ENCODE assay signal across 20 mouse cellular contexts in genomic region chr7:118493892-118494291, GRCm38 (mm10). TPM values are rescaled to one million over a fixed set of nuclear protein-coding genes. Genes with fewer than 3 reads are reported as not detected.
DNase-seq lines count a peak whose midpoint lies in the region; ATAC-seq and TF ChIP-seq lines count a peak whose summit lies in the region.
"Had no signal": no experiment of that assay in that cellular context is flagged by ENCODE, and none has a peak within 500 bp of the region (broad histone marks: within the 10 kb centered on the region; RNA-seq: fewer than 3 reads in every experiment).

No protein-coding gene starts in this region.

- no peaks in the 10 kb centered on the region for H3K27me3 ChIP-seq in C2C12 (ENCODE audit: control insufficient read depth, insufficient read depth, insufficient read length)
- no peaks in the 10 kb centered on the region for H3K27me3 ChIP-seq in lung, embryonic 16.5 days (ENCODE audit: control insufficient read depth, insufficient read depth, low read depth, low read length)
- no peaks in the 10 kb centered on the region for H3K27me3 ChIP-seq in stomach, postnatal 0 days (ENCODE audit: control insufficient read depth, insufficient read depth, low read length)
- H3K27me3 ChIP-seq in thymus, adult 2 months (ENCODE audit: control insufficient read depth, insufficient read depth, low read length), result no peaks in the 10 kb centered on the region; the same call in 1 of the 2 replicates

- H3K36me3 ChIP-seq in C2C12 (ENCODE audit: control insufficient read depth, insufficient read depth), result peaks cover 11% of the 10 kb centered on the region
- 0 out of 2 replicates have a peak, but pooled peaks cover 6% of the 10 kb centered on the region for H3K36me3 ChIP-seq in lung, embryonic 16.5 days (ENCODE audit: control insufficient read depth, insufficient read depth, low read length)
- peaks cover 4% of the 10 kb centered on the region for H3K36me3 ChIP-seq in stomach, postnatal 0 days (ENCODE audit: control insufficient read depth, insufficient read depth, low read length)
- no peaks in the 10 kb centered on the region for H3K36me3 ChIP-seq in thymus, adult 2 months (ENCODE audit: control insufficient read depth, insufficient read depth, low read length)
- H3K36me3 ChIP-seq: G1E; hindbrain, embryonic 15.5 days had no signal

- TF ChIP-seq EP300 in stomach, postnatal 0 days (optimal IDR thresholded peaks at IDR 0.05), result no peak

- peak; percentile 60 for DNase-seq in lung, postnatal 25 days (ENCODE audit: low spot score)
- peak; percentile 42 for DNase-seq in stomach, postnatal 0 days (ENCODE audit: low spot score)
- no peak for DNase-seq in left cerebral cortex, adult 18-20 months (ENCODE audit: low spot score in 2 of 2)
- no peak for DNase-seq in thymus, adult 2 months
- DNase-seq in adrenal gland, adult 18-20 months (ENCODE audit: low spot score in 2 of 2), result no peak
- DNase-seq: adrenal gland, postnatal 10 days; cerebellum, adult 11-12 months; cerebellum, adult 9-10 months; cerebellum, postnatal 25 days; forebrain, postnatal 0 days; gastrocnemius, postnatal 14 days; heart, postnatal 36 days had no signal

- ATAC-seq in lung, embryonic 16.5 days (ENCODE audit: low read depth), result peak; percentile 8; the same call in 1 of the 2 replicates
- ATAC-seq in stomach, postnatal 0 days (ENCODE audit: low FRiP score, low TSS enrichment), result no peak; the same call in 1 of the 2 replicates
- ATAC-seq: CD4-positive, CD25-positive, alpha-beta regulatory T cell, adult 4 months; forebrain, embryonic 13.5 days; forebrain, postnatal 0 days had no signal

- H3K9me3 ChIP-seq in lung, embryonic 16.5 days (ENCODE audit: control insufficient read depth, low read length), result no peaks in the 10 kb centered on the region
- no peaks in the 10 kb centered on the region for H3K9me3 ChIP-seq in stomach, postnatal 0 days (ENCODE audit: control insufficient read depth, low read length)
- H3K9me3 ChIP-seq: embryonic facial prominence, embryonic 13.5 days; forebrain, embryonic 13.5 days; heart, embryonic 13.5 days; hindbrain, embryonic 15.5 days had no signal

- peaks cover 36% of the 10 kb centered on the region for H3K79me2 ChIP-seq in C2C12 (ENCODE audit: control insufficient read depth, insufficient read depth)

- H3K4me2 ChIP-seq in lung, embryonic 16.5 days (ENCODE audit: low read depth, low read length), result no peak overlapping the region
- no peak overlapping the region for H3K4me2 ChIP-seq in stomach, postnatal 0 days (replicated peaks; ENCODE audit: low read depth)
- H3K4me2 ChIP-seq: embryonic facial prominence, embryonic 13.5 days; forebrain, embryonic 13.5 days; heart, embryonic 13.5 days; hindbrain, embryonic 15.5 days had no signal

- peak overlapping the region; percentile 39 for H3K27ac ChIP-seq in lung, embryonic 16.5 days (ENCODE audit: low read length)
- peak overlapping the region; percentile 81 for H3K27ac ChIP-seq in stomach, postnatal 0 days (replicated peaks)
- no peak overlapping the region for H3K27ac ChIP-seq in thymus, adult 2 months (ENCODE audit: control insufficient read depth, insufficient read depth, low read length)
- H3K27ac ChIP-seq: embryonic facial prominence, embryonic 13.5 days; forebrain, embryonic 13.5 days; heart, embryonic 13.5 days; hindbrain, embryonic 15.5 days had no signal

- no peak overlapping the region for H3ac ChIP-seq in C2C12 (ENCODE audit: control insufficient read depth, insufficient read length, low read depth)

- peaks cover 24% of the 10 kb centered on the region for H3K79me3 ChIP-seq in C2C12 (ENCODE audit: low read depth)

- no peak overlapping the region for H3K9ac ChIP-seq in lung, embryonic 16.5 days (ENCODE audit: low read length)
- H3K9ac ChIP-seq in stomach, postnatal 0 days (ENCODE audit: low read length), result no peak overlapping the region
- H3K9ac ChIP-seq: embryonic facial prominence, embryonic 13.5 days; forebrain, embryonic 13.5 days; forebrain, postnatal 0 days; heart, embryonic 13.5 days; hindbrain, embryonic 15.5 days had no signal

- no peak for TF ChIP-seq CTCF in C2C12 (IDR thresholded peaks at IDR 0.05; ENCODE audit: control insufficient read depth, insufficient read depth, insufficient read length)
- no peak for TF ChIP-seq CTCF in stomach, postnatal 0 days (IDR thresholded peaks at IDR 0.05; ENCODE audit: low read depth)
- no peak for TF ChIP-seq CTCF in thymus, adult 2 months (IDR thresholded peaks at IDR 0.05; ENCODE audit: borderline replicate concordance, control insufficient read depth, extremely low read depth, insufficient read depth, low read length, poor library complexity)

- 61% methylated on average over 9 of the region's 9 CpGs for WGBS in lung, embryonic 16.5 days
- WGBS in stomach, postnatal 0 days, result 68% methylated on average over 9 of the region's 9 CpGs
- 95% methylated on average over 9 of the region's 9 CpGs for WGBS in thymus, adult 2 months

- peaks cover 23% of the 10 kb centered on the region for H3K4me1 ChIP-seq in lung, embryonic 16.5 days (replicated peaks; ENCODE audit: control insufficient read depth, insufficient read depth, low read length)
- peaks cover 8% of the 10 kb centered on the region for H3K4me1 ChIP-seq in stomach, postnatal 0 days (replicated peaks; ENCODE audit: control insufficient read depth, insufficient read depth)
- peaks cover 3% of the 10 kb centered on the region; the same call in 1 of the 2 replicates for H3K4me1 ChIP-seq in thymus, adult 2 months (replicated peaks; ENCODE audit: control insufficient read depth, insufficient read depth, low read length)

- TF ChIP-seq POLR2A in thymus, adult 2 months (IDR thresholded peaks at IDR 0.05; ENCODE audit: control insufficient read depth, extremely low read depth, insufficient read depth, low read length, poor library complexity), result no peak

- no peak overlapping the region for H3K4me3 ChIP-seq in C2C12 (ENCODE audit: insufficient read depth, poor library complexity, severe bottlenecking)
- no peak overlapping the region for H3K4me3 ChIP-seq in lung, embryonic 16.5 days (ENCODE audit: low read length)
- no peak overlapping the region for H3K4me3 ChIP-seq in stomach, postnatal 0 days (ENCODE audit: low read depth, low read length)
- no peak overlapping the region for H3K4me3 ChIP-seq in thymus, adult 2 months (ENCODE audit: control insufficient read depth, insufficient read depth, low read length)
- H3K4me3 ChIP-seq: embryonic facial prominence, embryonic 13.5 days; forebrain, embryonic 13.5 days; heart, embryonic 13.5 days; hindbrain, embryonic 15.5 days had no signal

TF ChIP-seq in C2C12, 6 proteins besides CTCF, POLR2A, EP300 and RAD21:
- TF ChIP-seq USF1 (IDR thresholded peaks at IDR 0.05; ENCODE audit: low read depth), result peak; percentile 53
- no peak for TF ChIP-seq MYOD1 (IDR thresholded peaks at IDR 0.05; ENCODE audit: control insufficient read depth, insufficient read length, low read depth)
- no peak for TF ChIP-seq MYOG (IDR thresholded peaks at IDR 0.05; ENCODE audit: control insufficient read depth, extremely low read depth, insufficient read length)
- TF ChIP-seq MAX (IDR thresholded peaks at IDR 0.05), result no peak

RNA-seq across cellular contexts. Expression of gene Itpripl2, which starts 2.1 kb away (rescaled TPM):
- 23.0 TPM for polyA plus RNA-seq in C2C12 (2012; fragmentation: generic; extraction: Trizol)
- polyA plus RNA-seq in lung, embryonic 16.5 days (2015; fragmentation: Nextera tagmentation; extraction: Ambion mirVana), result 6.9 and 7.5 TPM in 2 replicates
- polyA plus RNA-seq in stomach, postnatal 0 days (2015; fragmentation: Nextera tagmentation; extraction: Ambion mirVana), result 6.1 and 6.7 TPM in 2 replicates
- 1 to 10 TPM; 3.5 TPM for total RNA-seq in left cerebral cortex, adult 18-20 months (2021)
- 7.2 and 7.5 TPM in 2 replicates for polyA plus RNA-seq in thymus, adult 2 months (2012; rRNA removed)
- total RNA-seq in adrenal gland, adult 18-20 months (2021), result 10 to 100 TPM; 13.2 to 14.3 TPM
- polyA plus RNA-seq: G1E had no signal

RNA-seq across cellular contexts. Expression of gene Coq7, which starts 39.3 kb away (rescaled TPM):
- 66.1 TPM for polyA plus RNA-seq in C2C12 (2012; fragmentation: generic; extraction: Trizol)
- 116 and 117 TPM in 2 replicates for polyA plus RNA-seq in lung, embryonic 16.5 days (2015; fragmentation: Nextera tagmentation; extraction: Ambion mirVana)
- 83.6 and 86.9 TPM in 2 replicates for polyA plus RNA-seq in stomach, postnatal 0 days (2015; fragmentation: Nextera tagmentation; extraction: Ambion mirVana)
- total RNA-seq in left cerebral cortex, adult 18-20 months (2021), result 10 to 100 TPM; 31.4 to 41.4 TPM
- 34.6 and 38.1 TPM in 2 replicates for polyA plus RNA-seq in thymus, adult 2 months (2012; rRNA removed)
- 10 to 100 TPM; 38.7 to 56.5 TPM for total RNA-seq in adrenal gland, adult 18-20 months (2021)

RNA-seq across cellular contexts. Expression of gene Syt17, which starts 45.9 kb away (rescaled TPM):
- polyA plus RNA-seq in C2C12 (2012; fragmentation: generic; extraction: Trizol), result 5.3 TPM
- polyA plus RNA-seq in lung, embryonic 16.5 days (2015; fragmentation: Nextera tagmentation; extraction: Ambion mirVana), result 2.9 and 3.6 TPM in 2 replicates
- 3.3 and 3.8 TPM in 2 replicates for polyA plus RNA-seq in stomach, postnatal 0 days (2015; fragmentation: Nextera tagmentation; extraction: Ambion mirVana)
- 10 to 100 TPM; 57.4 to 57.5 TPM for total RNA-seq in left cerebral cortex, adult 18-20 months (2021)
- 0.57 and 0.70 TPM in 2 replicates for polyA plus RNA-seq in thymus, adult 2 months (2012; rRNA removed)
- total RNA-seq in adrenal gland, adult 18-20 months (2021), result 1 to 10 TPM; 5.3 to 7.2 TPM
- total RNA-seq: G1E had no signal
- polyA plus RNA-seq: G1E had no signal

Comparison
In these comparisons a context has a peak if more than half of its experiments do, and no peak if none do; other contexts are left out.
1. DNase-seq: peak in lung, postnatal 25 days (single experiment) and stomach, postnatal 0 days (single experiment); none in left cerebral cortex, adult 18-20 months (0 of 2), thymus, adult 2 months (single experiment) and adrenal gland, adult 18-20 months (0 of 2).